Mouse (Mus musculus) CH12.LX (cell line): Measurements from ENCODE around the gene Ppp1r12a. TPM values are rescaled to one million over a fixed set of nuclear protein-coding genes. Genes with fewer than 3 reads are reported as not detected.
"Not testable (repeated sequence)": the region's sequence is repeated elsewhere in the genome, so short reads cannot be mapped to it uniquely, and the experiment has no call there.

Experiments used
- DNase-seq: peaks from one replicate; pipeline ENCODE4 v3.0.0-alpha.2; 2013; ENCODE audit errors: extremely low read depth
- H3K27ac ChIP-seq: 2 replicates; pipeline ENCODE4 v1.5.1; 2012; ENCODE audit warnings: low read depth, mild to moderate bottlenecking, control low read depth, moderate library complexity; ENCODE audit not compliant: insufficient read depth
- H3K27me3 ChIP-seq: replicated peaks from 2 replicates; pipeline ENCODE3; 2012; ENCODE audit warnings: inconsistent platforms
- H3K36me3 ChIP-seq, 2 experiments: replicated peaks in 1 of 2; 2 replicates each; pipeline versions ENCODE3 to v1.6.1; 2012; ENCODE audit warnings: inconsistent platforms in 1 of 2, low read length in 1 of 2, mild to moderate bottlenecking in 1 of 2, mixed read lengths in 1 of 2, moderate library complexity in 1 of 2; ENCODE audit not compliant: control insufficient read depth in 1 of 2, insufficient read depth in 1 of 2
- H3K4me1 ChIP-seq, 2 experiments: 2 replicates each; pipeline ENCODE4 v1.6.1; 2012; ENCODE audit warnings: inconsistent platforms in 1 of 2, moderate library complexity in 1 of 2; ENCODE audit not compliant: insufficient read depth in 2 of 2, control insufficient read depth in 1 of 2
- H3K4me2 ChIP-seq: 2 replicates; pipeline ENCODE4 v1.6.1; 2012; ENCODE audit warnings: low read depth, mild to moderate bottlenecking, control low read depth; ENCODE audit not compliant: poor library complexity, insufficient read depth, severe bottlenecking
- H3K4me3 ChIP-seq, 3 experiments: fragments of 150-350 bp in 1 of 3; sonication (generic) in 1 of 3; replicated peaks in 1 of 3; 2 replicates each; pipeline versions ENCODE3 to v1.5.1; 2011 to 2012; ENCODE audit warnings: low read depth in 2 of 3, low read length in 2 of 3, mild to moderate bottlenecking in 2 of 3, moderate library complexity in 2 of 3, control low read depth in 1 of 3, improper control_type of control experiment in 1 of 3, inconsistent platforms in 1 of 3, mixed read lengths in 1 of 3; ENCODE audit not compliant: poor library complexity in 1 of 3
- H3K79me2 ChIP-seq: replicated peaks from 2 replicates; pipeline ENCODE4 v1.6.1; 2012; ENCODE audit warnings: mild to moderate bottlenecking, moderate library complexity; ENCODE audit not compliant: control insufficient read depth, poor library complexity, insufficient read depth, severe bottlenecking; ENCODE audit errors: extremely low read depth
- H3K9ac ChIP-seq: 2 replicates; pipeline ENCODE4 v1.6.1; 2012; ENCODE audit warnings: low read depth, mild to moderate bottlenecking, control low read depth, moderate library complexity; ENCODE audit not compliant: insufficient read depth
- H3K9me3 ChIP-seq: replicated peaks from 2 replicates; pipeline ENCODE3; 2012; ENCODE audit warnings: low read length, inconsistent platforms, mixed read lengths
- BHLHE40 ChIP-seq: IDR thresholded peaks from 2 replicates; pipeline ENCODE4 v1.6.1; 2011; ENCODE audit warnings: mild to moderate bottlenecking, low read depth, low read length, improper control_type of control experiment
- CHD2 ChIP-seq: IDR thresholded peaks from 2 replicates; pipeline ENCODE4 v1.6.1; 2011; ENCODE audit warnings: low read length, improper control_type of control experiment
- CTCF ChIP-seq, 2 experiments: IDR thresholded peaks in 1 of 2; conservative IDR thresholded peaks in 1 of 2; 2 replicates each; pipeline ENCODE4 v1.5.1; 2011 to 2012; ENCODE audit warnings: low read depth in 2 of 2, low read length in 2 of 2, improper control_type of control experiment in 1 of 2, inconsistent platforms in 1 of 2, mild to moderate bottlenecking in 1 of 2, moderate library complexity in 1 of 2
- ELF1 ChIP-seq: IDR thresholded peaks from 2 replicates; pipeline ENCODE4 v1.6.1; 2014; ENCODE audit warnings: low read depth, mild to moderate bottlenecking, inconsistent platforms, low read length, improper control_type of control experiment
- GABPA ChIP-seq: IDR thresholded peaks from 2 replicates; pipeline ENCODE4 v1.6.1; 2012; ENCODE audit warnings: low read depth, low read length, improper control_type of control experiment, inconsistent platforms; ENCODE audit not compliant: insufficient replicate concordance
- HCFC1 ChIP-seq: IDR thresholded peaks from 2 replicates; pipeline ENCODE4 v1.6.1; 2012; ENCODE audit warnings: low read depth, mild to moderate bottlenecking, inconsistent platforms, low read length, improper control_type of control experiment
- IRF4 ChIP-seq: IDR thresholded peaks from 2 replicates; pipeline ENCODE4 v1.6.1; 2014; ENCODE audit warnings: low read depth, mild to moderate bottlenecking, inconsistent platforms, low read length, improper control_type of control experiment
- JUND ChIP-seq: conservative IDR thresholded peaks from 2 replicates; pipeline ENCODE4 v1.6.1; 2011; ENCODE audit warnings: low read depth, low read length, improper control_type of control experiment
- KAT2A ChIP-seq: IDR thresholded peaks from 2 replicates; pipeline ENCODE4 v1.6.1; 2012; ENCODE audit warnings: low read length, improper control_type of control experiment, inconsistent platforms; ENCODE audit not compliant: insufficient replicate concordance
- MAX ChIP-seq: IDR thresholded peaks from 2 replicates; pipeline ENCODE4 v1.6.1; 2011; ENCODE audit warnings: low read length, improper control_type of control experiment
- MAZ ChIP-seq: IDR thresholded peaks from 2 replicates; pipeline ENCODE4 v1.6.1; 2012; ENCODE audit warnings: low read depth, mild to moderate bottlenecking, inconsistent platforms, low read length, improper control_type of control experiment, moderate library complexity
- MEF2A ChIP-seq: IDR thresholded peaks from 2 replicates; pipeline ENCODE4 v1.6.1; 2014; ENCODE audit warnings: low read depth, mild to moderate bottlenecking, inconsistent platforms, low read length, improper control_type of control experiment, borderline replicate concordance
- MXI1 ChIP-seq: IDR thresholded peaks from 2 replicates; pipeline ENCODE4 v1.6.1; 2011; ENCODE audit warnings: mild to moderate bottlenecking, low read depth, low read length, improper control_type of control experiment
- MYC ChIP-seq: IDR thresholded peaks from 2 replicates; pipeline ENCODE4 v1.6.1; 2011; ENCODE audit warnings: low read depth, mild to moderate bottlenecking, improper control_type of control experiment, low read length
- NRF1 ChIP-seq: IDR thresholded peaks from 2 replicates; pipeline ENCODE4 v1.6.1; 2014; ENCODE audit warnings: low read depth, mild to moderate bottlenecking, inconsistent platforms, low read length, improper control_type of control experiment, moderate library complexity
- POLR2AphosphoS2 ChIP-seq: IDR thresholded peaks from 2 replicates; pipeline ENCODE4 v1.6.1; 2011; ENCODE audit warnings: low read depth, low read length, improper control_type of control experiment
- RCOR1 ChIP-seq: conservative IDR thresholded peaks from 2 replicates; pipeline ENCODE4 v1.6.1; 2012; ENCODE audit warnings: low read depth, mild to moderate bottlenecking, inconsistent platforms, low read length, improper control_type of control experiment
- SIN3A ChIP-seq: IDR thresholded peaks from 2 replicates; pipeline ENCODE4 v1.6.1; 2012; ENCODE audit warnings: low read length, improper control_type of control experiment, inconsistent platforms
- SMC3 ChIP-seq: IDR thresholded peaks from 2 replicates; pipeline ENCODE4 v1.6.1; 2011; ENCODE audit warnings: low read depth, low read length, improper control_type of control experiment
- UBTF ChIP-seq: IDR thresholded peaks from 2 replicates; pipeline ENCODE4 v1.6.1; 2012; ENCODE audit warnings: low read depth, mild to moderate bottlenecking, inconsistent platforms, low read length, improper control_type of control experiment, moderate library complexity
- ZKSCAN1 ChIP-seq: IDR thresholded peaks from 2 replicates; pipeline ENCODE4 v1.6.1; 2012; ENCODE audit warnings: low read depth, inconsistent platforms, low read length, improper control_type of control experiment, borderline replicate concordance
- ZMIZ1 ChIP-seq: IDR thresholded peaks from 2 replicates; pipeline ENCODE4 v1.6.1; 2012; ENCODE audit warnings: low read depth, mild to moderate bottlenecking, inconsistent platforms, low read length, improper control_type of control experiment
- dilution Hi-C: fragments of 300-500 bp; cut with MboI; formaldehyde crosslinking; loops from 2 replicates; pipeline ENCODE4 v1.14.3; 2020; ENCODE audit warnings: low sequenced_read_pairs; ENCODE audit not compliant: extremely low pct_unique_long_range_greater_than_20kb, extremely low pct_ligation_motif_present
- in situ Hi-C: fragments of 300-500 bp; cut with MboI; formaldehyde crosslinking; loops from 3 replicates; pipeline ENCODE4 v1.14.3; 2019; ENCODE audit warnings: low sequenced_read_pairs, low pct_ligation_motif_present, low pct_unique_long_range_greater_than_20kb, mixed read lengths
- polyA plus RNA-seq: library from polyadenylated mRNA; unstranded; fragments of >175 nt; gene quantifications from 2 replicates; pipeline ENCODE4 v1.2.1, GENCODE M21; 2012; ENCODE audit warnings: low read depth; ENCODE audit not compliant: insufficient read length
- total RNA-seq, 2 experiments: library from RNA; depleted of rRNA; stranded (reverse); fragments of 300-350 nt in 1 of 2; fragments of >200 nt in 1 of 2; gene quantifications; 2 replicates each; pipeline ENCODE4 v1.2.3; 2012 to 2014

The Ppp1r12a gene
- total and polyA plus RNA-seq, 3 experiments = 34.4 to 70.8 (median 60.0) TPM

DNA sequence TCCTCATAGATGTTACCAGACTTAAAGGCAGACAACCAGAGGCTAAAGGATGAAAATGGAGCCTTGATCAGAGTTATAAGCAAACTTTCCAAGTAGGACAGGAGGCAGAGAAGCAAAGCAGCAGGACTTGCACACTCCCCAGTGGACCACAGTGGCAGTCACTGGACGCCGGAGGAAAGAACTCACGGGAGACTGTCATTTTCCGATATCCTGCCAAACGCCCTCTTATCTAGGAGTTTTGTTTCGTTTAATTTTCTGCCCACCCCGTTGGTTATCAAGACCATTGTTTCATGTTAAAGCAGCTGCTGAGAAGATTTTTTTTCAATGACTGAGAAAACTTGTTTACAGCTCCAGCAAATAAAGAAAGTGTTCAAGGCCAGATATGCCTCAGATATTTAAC lies 115.2 kb downstream of the Ppp1r12a start:
- dilution Hi-C loops (no loop called here), in situ Hi-C loops (loop anchor here (25.0 kb wide), 2 partner anchors 260 to 340 kb away; no protein-coding TSS in a partner anchor)
- Histone ChIP-seq H3K27ac (no peak overlapping the region), H3K36me3 (peaks cover 28 to 67% of the 10 kb centered on the region in 2 experiments), H3K9ac (no peak overlapping the region), H3K79me2 (no peaks in the 10 kb centered on the region), H3K4me3 (no peak overlapping the region), H3K27me3 (no peaks in the 10 kb centered on the region), H3K4me1 (no peaks in the 10 kb centered on the region), H3K4me2 (no peak overlapping the region), H3K9me3 (no peaks in the 10 kb centered on the region)
- DNase-seq = no peak
- TF ChIP-seq CTCF (conservative IDR thresholded peaks at IDR 0.05 in 1 of 2, IDR thresholded peaks at IDR 0.05 in 1 of 2; ENCODE audit: low read depth in 2 of 2, low read length in 2 of 2) (no peak), RCOR1 (no peak), NRF1 (no peak), MXI1 (no peak), CHD2 (no peak), IRF4 (no peak), UBTF (no peak), MAZ (no peak), KAT2A (no peak), HCFC1 (no peak), BHLHE40 (no peak), SIN3A (no peak)

GRCm38 (mm10) chr10:108281099-108281498 lies 119.1 kb downstream of the Ppp1r12a start:
- H3K27ac ChIP-seq, H3K4me1 ChIP-seq: not testable (repeated sequence)

DNA sequence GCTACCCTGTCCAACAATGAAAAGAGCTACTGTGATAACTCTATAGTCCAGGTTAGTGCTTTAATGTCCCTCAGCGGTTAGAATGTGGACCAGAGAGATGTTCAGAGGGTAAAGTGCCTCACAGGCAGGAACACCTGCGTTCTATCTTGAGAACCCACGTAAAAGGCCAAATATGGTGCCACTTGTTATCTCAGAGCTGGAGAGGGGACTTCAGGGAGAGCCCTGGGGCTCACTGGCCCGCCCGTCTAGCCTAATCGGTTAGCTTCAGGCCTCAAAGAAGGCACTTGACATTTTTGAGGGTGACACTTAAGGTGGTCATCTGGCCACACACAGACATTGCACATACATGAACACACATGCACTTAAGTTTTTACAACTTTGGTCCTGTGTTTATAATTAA lies 120.4 kb downstream of the Ppp1r12a start:
- H3K79me2 ChIP-seq = no peaks in the 10 kb centered on the region
- no peak overlapping the region for H3K4me3 ChIP-seq
- peaks cover 7 to 42% of the 10 kb centered on the region in 2 experiments for H3K36me3 ChIP-seq
- H3K27me3 ChIP-seq = no peaks in the 10 kb centered on the region
- no peaks in the 10 kb centered on the region for H3K4me1 ChIP-seq
- no peak overlapping the region for H3K9ac ChIP-seq
- H3K27ac ChIP-seq = no peak overlapping the region
- H3K4me2 ChIP-seq = no peak overlapping the region
- dilution Hi-C loops = no loop called here
- H3K9me3 ChIP-seq = no peaks in the 10 kb centered on the region
- TF ChIP-seq POLR2AphosphoS2 (no peak), JUND (no peak), MAX (no peak), SMC3 (no peak), CTCF (conservative IDR thresholded peaks at IDR 0.05 in 1 of 2, IDR thresholded peaks at IDR 0.05 in 1 of 2; ENCODE audit: low read depth in 2 of 2, low read length in 2 of 2) (no peak), ELF1 (no peak), ZKSCAN1 (no peak), IRF4 (no peak), MYC (no peak), GABPA (no peak), SIN3A (no peak), ZMIZ1 (no peak), MEF2A (no peak)
- no peak for DNase-seq
- in situ Hi-C loops = loop anchor here (25.0 kb wide), 2 partner anchors 255 to 345 kb away; no protein-coding TSS in a partner anchor

More at GRCm38 (mm10) chr10:108281099-108281498, 119.1 kb downstream of the Ppp1r12a start:
- DNase-seq, H3K4me3 ChIP-seq, H3K9me3 ChIP-seq, dilution Hi-C loops, H3K4me2 ChIP-seq, H3K27me3 ChIP-seq, H3K9ac ChIP-seq, H3K79me2 ChIP-seq: not testable (repeated sequence)
- peaks cover 13 to 51% of the 10 kb centered on the region in 2 experiments for H3K36me3 ChIP-seq
- in situ Hi-C loops = loop anchor here (25.0 kb wide), 2 partner anchors 256 to 344 kb away; no protein-coding TSS in a partner anchor
